Mouse (Mus musculus) MEL (cell line): ENCODE results near the gene Dusp12. TPM values are rescaled to one million over a fixed set of nuclear protein-coding genes. Genes with fewer than 3 reads are reported as not detected.

Experiments
- DNase-seq: peaks from one replicate; pipeline ENCODE4 v3.0.0; 2011; ENCODE audit warnings: low read depth, low spot score
- H3K27ac ChIP-seq: 2 replicates; pipeline ENCODE4 v1.5.1; 2012; ENCODE audit warnings: low read depth, mild to moderate bottlenecking, control low read depth, low read length, moderate library complexity; ENCODE audit not compliant: control insufficient read depth
- H3K27me3 ChIP-seq, 2 experiments: fragments of 150-350 bp in 1 of 2; sonication (generic) in 1 of 2; 2 replicates each; pipeline ENCODE4 v1.6.1; 2012; ENCODE audit warnings: low read length in 2 of 2, mild to moderate bottlenecking in 2 of 2, improper control_type of control experiment in 1 of 2, moderate library complexity in 1 of 2; ENCODE audit not compliant: insufficient read depth in 2 of 2, control insufficient read depth in 1 of 2
- H3K36me3 ChIP-seq, 2 experiments: 2 replicates each; pipeline ENCODE4 v1.6.1; 2012 to 2014; ENCODE audit warnings: low read length in 2 of 2, improper control_type of control experiment in 1 of 2, inconsistent platforms in 1 of 2, mild to moderate bottlenecking in 1 of 2; ENCODE audit not compliant: insufficient read depth in 2 of 2, control insufficient read depth in 1 of 2
- H3K4me1 ChIP-seq, 2 experiments: fragments of 150-350 bp in 1 of 2; sonication (generic) in 1 of 2; 2 replicates each; pipeline ENCODE4 v1.6.1; 2012; ENCODE audit warnings: low read length in 2 of 2, improper control_type of control experiment in 1 of 2, mild to moderate bottlenecking in 1 of 2; ENCODE audit not compliant: insufficient read depth in 2 of 2, control insufficient read depth in 1 of 2
- H3K4me3 ChIP-seq, 2 experiments: fragments of 150-350 bp in 1 of 2; sonication (generic) in 1 of 2; 2 replicates each; pipeline ENCODE4 v1.5.1; 2012; ENCODE audit warnings: low read depth in 2 of 2, low read length in 2 of 2, mild to moderate bottlenecking in 2 of 2, moderate library complexity in 2 of 2, control low read depth in 1 of 2, improper control_type of control experiment in 1 of 2; ENCODE audit not compliant: control insufficient read depth in 1 of 2, insufficient read depth in 1 of 2
- H3K79me2 ChIP-seq: 2 replicates; pipeline ENCODE4 v1.6.1; 2012; ENCODE audit warnings: mild to moderate bottlenecking, low read length, moderate library complexity; ENCODE audit not compliant: control insufficient read depth, poor library complexity, insufficient read depth
- H3K9ac ChIP-seq: 2 replicates; pipeline ENCODE4 v1.6.1; 2012; ENCODE audit warnings: low read depth, mild to moderate bottlenecking, control low read depth, low read length, moderate library complexity; ENCODE audit not compliant: control insufficient read depth, poor library complexity, severe bottlenecking
- H3K9me3 ChIP-seq: fragments of 150-350 bp; sonication (generic); replicated peaks from 2 replicates; pipeline ENCODE4 v1.6.1; 2012; ENCODE audit warnings: mild to moderate bottlenecking, low read length, improper control_type of control experiment, moderate library complexity; ENCODE audit not compliant: insufficient read depth
- BHLHE40 ChIP-seq: IDR thresholded peaks from 2 replicates; pipeline ENCODE4 v1.6.1; 2012; ENCODE audit warnings: low read depth, mild to moderate bottlenecking, inconsistent platforms, low read length, improper control_type of control experiment, borderline replicate concordance
- CHD1 ChIP-seq: IDR thresholded peaks from 2 replicates; pipeline ENCODE4 v1.6.1; 2012; ENCODE audit warnings: low read depth, mild to moderate bottlenecking, inconsistent platforms, low read length, improper control_type of control experiment
- CTCF ChIP-seq, 3 experiments: IDR thresholded peaks in 2 of 3; conservative IDR thresholded peaks in 1 of 3; 2 replicates each; pipeline ENCODE4 v1.5.1; 2011 to 2012; ENCODE audit warnings: low read length in 3 of 3, low read depth in 2 of 3, mild to moderate bottlenecking in 2 of 3, improper control_type of control experiment in 1 of 3, inconsistent platforms in 1 of 3, mixed read lengths in 1 of 3, moderate library complexity in 1 of 3; ENCODE audit not compliant: control insufficient read depth in 1 of 3, insufficient read depth in 1 of 3, poor library complexity in 1 of 3, severe bottlenecking in 1 of 3
- E2F4 ChIP-seq: IDR thresholded peaks from 2 replicates; pipeline ENCODE4 v1.6.1; 2011; ENCODE audit warnings: low read depth, low read length, improper control_type of control experiment, borderline replicate concordance
- ELF1 ChIP-seq: IDR thresholded peaks from 2 replicates; pipeline ENCODE4 v1.6.1; 2014; ENCODE audit warnings: low read depth, mild to moderate bottlenecking, inconsistent platforms, low read length, improper control_type of control experiment, moderate library complexity
- EP300 ChIP-seq, 2 experiments: IDR thresholded peaks; 2 replicates each; pipeline ENCODE4 v1.6.1; 2011; ENCODE audit warnings: improper control_type of control experiment in 2 of 2, low read length in 2 of 2, low read depth in 1 of 2, mild to moderate bottlenecking in 1 of 2
- ETS1 ChIP-seq: IDR thresholded peaks from 2 replicates; pipeline ENCODE4 v1.6.1; 2012; ENCODE audit warnings: low read depth, mild to moderate bottlenecking, inconsistent platforms, low read length, improper control_type of control experiment, moderate library complexity
- GABPA ChIP-seq: IDR thresholded peaks from 2 replicates; pipeline ENCODE4 v1.6.1; 2012; ENCODE audit warnings: low read depth, mild to moderate bottlenecking, inconsistent platforms, low read length, improper control_type of control experiment, moderate library complexity
- GATA1 ChIP-seq: IDR thresholded peaks from 2 replicates; pipeline ENCODE4 v1.6.1; 2011; ENCODE audit warnings: low read depth, low read length, improper control_type of control experiment
- HCFC1 ChIP-seq: IDR thresholded peaks from 2 replicates; pipeline ENCODE4 v1.6.1; 2012; ENCODE audit warnings: low read depth, mild to moderate bottlenecking, inconsistent platforms, low read length, improper control_type of control experiment, moderate library complexity
- JUND ChIP-seq: IDR thresholded peaks from 2 replicates; pipeline ENCODE4 v1.6.1; 2011; ENCODE audit warnings: low read depth, mild to moderate bottlenecking, improper control_type of control experiment, low read length
- KAT2A ChIP-seq: conservative IDR thresholded peaks from 2 replicates; pipeline ENCODE4 v1.6.1; 2012; ENCODE audit warnings: low read depth, low read length, improper control_type of control experiment, inconsistent platforms
- MAFK ChIP-seq: IDR thresholded peaks from 2 replicates; pipeline ENCODE4 v1.6.1; 2011; ENCODE audit warnings: low read depth, mild to moderate bottlenecking, low read length, improper control_type of control experiment, borderline replicate concordance
- MAX ChIP-seq: IDR thresholded peaks from 2 replicates; pipeline ENCODE4 v1.6.1; 2011; ENCODE audit warnings: low read length, improper control_type of control experiment
- MAZ ChIP-seq: IDR thresholded peaks from 2 replicates; pipeline ENCODE4 v1.6.1; 2012; ENCODE audit warnings: low read depth, mild to moderate bottlenecking, inconsistent platforms, low read length, improper control_type of control experiment
- MEF2A ChIP-seq: IDR thresholded peaks from 2 replicates; pipeline ENCODE4 v1.6.1; 2014; ENCODE audit warnings: low read depth, mild to moderate bottlenecking, inconsistent platforms, low read length, improper control_type of control experiment; ENCODE audit not compliant: poor library complexity, insufficient replicate concordance, severe bottlenecking; ENCODE audit errors: extremely low read depth
- MXI1 ChIP-seq: IDR thresholded peaks from 2 replicates; pipeline ENCODE4 v1.6.1; 2011; ENCODE audit warnings: mild to moderate bottlenecking, low read depth, low read length, improper control_type of control experiment
- MYB ChIP-seq: IDR thresholded peaks from 2 replicates; pipeline ENCODE4 v1.6.1; 2011; ENCODE audit warnings: mild to moderate bottlenecking, low read depth, low read length, improper control_type of control experiment
- MYC ChIP-seq: IDR thresholded peaks from 2 replicates; pipeline ENCODE4 v1.6.1; 2011; ENCODE audit warnings: low read depth, mild to moderate bottlenecking, low read length, improper control_type of control experiment, moderate library complexity
- NELFE ChIP-seq: IDR thresholded peaks from 2 replicates; pipeline ENCODE4 v1.6.1; 2011; ENCODE audit warnings: low read depth, low read length, improper control_type of control experiment
- POLR2A ChIP-seq, 2 experiments: IDR thresholded peaks; 2 replicates each; pipeline ENCODE4 v1.6.1; 2011 to 2012; ENCODE audit warnings: low read length in 2 of 2, mild to moderate bottlenecking in 2 of 2, control low read depth in 1 of 2, improper control_type of control experiment in 1 of 2, low read depth in 1 of 2, moderate library complexity in 1 of 2; ENCODE audit not compliant: control insufficient read depth in 1 of 2, insufficient read depth in 1 of 2, poor library complexity in 1 of 2
- POLR2AphosphoS2 ChIP-seq: IDR thresholded peaks from 2 replicates; pipeline ENCODE4 v1.6.1; 2011; ENCODE audit warnings: low read length, improper control_type of control experiment
- POLR2AphosphoS5 ChIP-seq: IDR thresholded peaks from 2 replicates; pipeline ENCODE4 v1.6.1; 2012; ENCODE audit warnings: low read depth, borderline replicate concordance, mild to moderate bottlenecking, inconsistent platforms, low read length, moderate library complexity, mixed read lengths
- RAD21 ChIP-seq: IDR thresholded peaks from 2 replicates; pipeline ENCODE4 v1.6.1; 2011; ENCODE audit warnings: mild to moderate bottlenecking, low read depth, low read length, improper control_type of control experiment
- RCOR1 ChIP-seq: IDR thresholded peaks from 2 replicates; pipeline ENCODE4 v1.6.1; 2012; ENCODE audit warnings: low read depth, mild to moderate bottlenecking, inconsistent platforms, low read length, improper control_type of control experiment
- SIN3A ChIP-seq: IDR thresholded peaks from 2 replicates; pipeline ENCODE4 v1.6.1; 2012; ENCODE audit warnings: low read length, improper control_type of control experiment, inconsistent platforms
- SMC3 ChIP-seq: IDR thresholded peaks from 2 replicates; pipeline ENCODE4 v1.6.1; 2011; ENCODE audit warnings: low read depth, low read length, improper control_type of control experiment
- TAL1 ChIP-seq: IDR thresholded peaks from 2 replicates; pipeline ENCODE4 v1.6.1; 2012; ENCODE audit warnings: mild to moderate bottlenecking, inconsistent platforms, low read length, moderate library complexity, mixed read lengths
- TBP ChIP-seq: IDR thresholded peaks from 2 replicates; pipeline ENCODE4 v1.8.0; 2011; ENCODE audit warnings: low read depth, low read length, improper control_type of control experiment
- TCF12 ChIP-seq: IDR thresholded peaks from 2 replicates; pipeline ENCODE4 v1.6.1; 2014; ENCODE audit warnings: low read depth, mild to moderate bottlenecking, inconsistent platforms, low read length, improper control_type of control experiment, moderate library complexity
- UBTF ChIP-seq: IDR thresholded peaks from 2 replicates; pipeline ENCODE4 v1.6.1; 2012; ENCODE audit warnings: low read depth, mild to moderate bottlenecking, inconsistent platforms, low read length, improper control_type of control experiment, moderate library complexity, borderline replicate concordance; ENCODE audit not compliant: insufficient read depth
- USF1 ChIP-seq: IDR thresholded peaks from 2 replicates; pipeline ENCODE4 v1.6.1; 2014; ENCODE audit warnings: low read depth, mild to moderate bottlenecking, inconsistent platforms, low read length, improper control_type of control experiment, moderate library complexity
- USF2 ChIP-seq, 2 experiments: IDR thresholded peaks; 2 replicates each; pipeline ENCODE4 v1.6.1; 2011 to 2012; ENCODE audit warnings: improper control_type of control experiment in 2 of 2, low read length in 2 of 2, borderline replicate concordance in 1 of 2, inconsistent platforms in 1 of 2, low read depth in 1 of 2, mild to moderate bottlenecking in 1 of 2; ENCODE audit not compliant: insufficient read depth in 1 of 2
- ZC3H11A ChIP-seq: IDR thresholded peaks from 2 replicates; pipeline ENCODE4 v1.6.1; 2012; ENCODE audit warnings: low read depth, mild to moderate bottlenecking, inconsistent platforms, low read length, improper control_type of control experiment
- ZKSCAN1 ChIP-seq: IDR thresholded peaks from 2 replicates; pipeline ENCODE4 v1.6.1; 2012; ENCODE audit warnings: low read depth, mild to moderate bottlenecking, inconsistent platforms, low read length, improper control_type of control experiment, moderate library complexity
- ZMIZ1 ChIP-seq: IDR thresholded peaks from 2 replicates; pipeline ENCODE4 v1.6.1; 2012; ENCODE audit warnings: low read depth, mild to moderate bottlenecking, inconsistent platforms, low read length, improper control_type of control experiment, moderate library complexity
- ZNF384 ChIP-seq: IDR thresholded peaks from 2 replicates; pipeline ENCODE4 v1.6.1; 2012; ENCODE audit warnings: low read depth, mild to moderate bottlenecking, inconsistent platforms, low read length, improper control_type of control experiment
- polyA plus RNA-seq, 2 experiments: library from polyadenylated mRNA; stranded (reverse) in 1 of 2; unstranded in 1 of 2; fragments of >175 nt in 1 of 2; fragments of >200 nt in 1 of 2; gene quantifications; 2 replicates each; pipeline versions ENCODE4 v1.2.1 to v1.2.4; 2012; ENCODE audit warnings: low replicate concordance in 2 of 2, low read depth in 1 of 2; ENCODE audit not compliant: insufficient read length in 2 of 2, insufficient read depth in 1 of 2, missing spikeins in 1 of 2
- total RNA-seq: library from RNA; depleted of rRNA; stranded (reverse); fragments of 300-350 nt; gene quantifications from 2 replicates; pipeline ENCODE4 v1.2.3, GENCODE M21; 2012

The Dusp12 gene
- total and polyA plus RNA-seq, 3 experiments: 33.8 to 50.0 TPM; not detected in 1

GRCm38 (mm10) chr1:170932043-170932442, 46.7 kb upstream of the Dusp12 start:
- no peaks in the 10 kb centered on the region for H3K9me3 ChIP-seq
- H3K36me3 ChIP-seq: peaks cover 0 to 17% of the 10 kb centered on the region in 2 experiments; a peak in 2 of 4 replicates
- no peak overlapping the region for H3K9ac ChIP-seq
- no peaks in the 10 kb centered on the region for H3K27me3 ChIP-seq
- no peak overlapping the region for H3K4me3 ChIP-seq
- H3K27ac ChIP-seq: no peak overlapping the region; the same call in 1 of the 2 replicates
- no peaks in the 10 kb centered on the region for H3K79me2 ChIP-seq
- peak; percentile 76 for DNase-seq
- H3K4me1 ChIP-seq: peaks cover 11 to 18% of the 10 kb centered on the region in 2 experiments
- TF ChIP-seq USF1 (no peak), JUND (no peak), GABPA (no peak), ZC3H11A (no peak), GATA1 (peak; percentile 90), KAT2A (no peak), NELFE (no peak), MYC (peak; percentile 66; the same call in 1 of the 2 replicates), EP300 (IDR thresholded peaks at IDR 0.05; ENCODE audit: low read depth in 1 of 2, low read length in 2 of 2) (peak; percentile 82 to 94), SIN3A (peak; percentile 73), TBP (no peak), ZKSCAN1 (no peak), CTCF (IDR thresholded peaks at IDR 0.05 in 2 of 3, conservative IDR thresholded peaks at IDR 0.05 in 1 of 3; ENCODE audit: control insufficient read depth in 1 of 3, insufficient read depth in 1 of 3, low read depth in 2 of 3, low read length in 3 of 3, poor library complexity in 1 of 3, severe bottlenecking in 1 of 3) (no peak), TAL1 (0 out of 2 replicates have a peak, but pooled peaks have one; percentile 15), MYB (no peak), POLR2A (IDR thresholded peaks at IDR 0.05; ENCODE audit: control insufficient read depth in 1 of 2, insufficient read depth in 1 of 2, low read depth in 1 of 2, low read length in 2 of 2, poor library complexity in 1 of 2) (no peak), TCF12 (peak; percentile 74), MAZ (peak; percentile 31; the same call in 1 of the 2 replicates), MAFK (0 out of 2 replicates have a peak, but pooled peaks have one; percentile 45), ETS1 (peak; percentile 80), POLR2AphosphoS5 (no peak), ZMIZ1 (0 out of 2 replicates have a peak, but pooled peaks have one; percentile 55), MXI1 (peak; percentile 36; the same call in 1 of the 2 replicates), MAX (peak; percentile 39; the same call in 1 of the 2 replicates), E2F4 (no peak), UBTF (no peak), RCOR1 (peak; percentile 98), SMC3 (peak; percentile 11; the same call in 1 of the 2 replicates), CHD1 (no peak), RAD21 (no peak), USF2 (IDR thresholded peaks at IDR 0.05; ENCODE audit: borderline replicate concordance in 1 of 2, insufficient read depth in 1 of 2, low read depth in 1 of 2, low read length in 2 of 2) (no peak), POLR2AphosphoS2 (no peak), ZNF384 (peak; percentile 52; the same call in 1 of the 2 replicates), MEF2A (no peak), BHLHE40 (peak; percentile 15; the same call in 1 of the 2 replicates), ELF1 (0 out of 2 replicates have a peak, but pooled peaks have one; percentile 22), HCFC1 (no peak)
